Mouse (Mus musculus): ENCODE measurements around the gene Spata4. TPM values are rescaled to one million over a fixed set of nuclear protein-coding genes. Genes with fewer than 3 reads are reported as not detected.

The Spata4 gene
- polyA plus RNA-seq (2015; fragmentation: Nextera tagmentation; extraction: Ambion mirVana) = 0.22 and 0.23 TPM in 2 replicates

DNA sequence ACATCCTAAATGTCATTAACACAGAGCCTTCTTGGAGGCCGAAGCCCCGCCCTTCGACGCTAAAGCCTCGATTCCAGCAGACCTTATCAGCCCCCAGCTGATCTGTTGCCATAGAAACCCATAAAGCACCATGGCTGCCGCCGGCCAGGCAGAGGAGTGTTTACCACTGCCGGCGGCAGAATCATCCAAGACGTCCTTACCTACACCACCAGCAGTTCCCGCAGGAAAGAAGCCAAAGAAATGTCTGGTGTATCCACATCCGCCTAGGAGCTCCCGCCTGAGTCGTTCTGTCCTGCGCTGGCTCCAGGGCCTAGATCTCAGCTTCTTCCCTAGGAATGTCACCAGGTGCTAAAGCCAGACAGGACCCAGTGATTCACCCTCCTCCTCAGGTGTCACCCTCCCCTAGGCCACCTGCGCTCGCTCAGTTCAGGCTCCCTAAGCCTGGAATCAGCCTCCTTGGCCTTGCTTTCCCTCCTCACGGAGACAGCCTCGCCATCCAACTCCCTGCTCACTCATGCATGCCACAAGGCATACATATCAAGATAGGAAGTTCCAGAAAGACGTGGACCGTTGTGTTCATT is at the start of gene Spata4:
Spata4 (plus strand) TSS at position 111 of the 581 bp plus-strand sequence.
- H3K27ac ChIP-seq (replicated peaks) = peak within 1 kb of the TSS; percentile 21; the same call in 1 of the 2 replicates
- H3K36me3 ChIP-seq = no peaks in the 10 kb centered on the region
- H3K9ac ChIP-seq (replicated peaks) = peak within 1 kb of the TSS; percentile 33
- peak; percentile 89 for ATAC-seq (replicated peaks)
- H3K4me1 ChIP-seq = peaks cover 8% of the 10 kb centered on the region
- WGBS = 4% methylated on average over 21 of the region's 21 CpGs
- peak within 1 kb of the TSS; percentile 37 for H3K4me3 ChIP-seq
- H3K27me3 ChIP-seq = no peaks in the 10 kb centered on the region
- peak within 1 kb of the TSS; percentile 65 for H3K4me2 ChIP-seq (replicated peaks)
- no peaks in the 10 kb centered on the region for H3K9me3 ChIP-seq

- Histone ChIP-seq H3K36me3 (no peaks in the 10 kb centered on the region), H3K4me2 (replicated peaks) (no peak overlapping the region), H3K9ac (replicated peaks) (no peak overlapping the region), H3K4me1 (no peaks in the 10 kb centered on the region), H3K27ac (replicated peaks) (no peak overlapping the region), H3K9me3 (no peaks in the 10 kb centered on the region), H3K4me3 (no peak overlapping the region), H3K27me3 (no peaks in the 10 kb centered on the region)
- 86% methylated on average over 2 of the region's 2 CpGs for WGBS
- ATAC-seq (replicated peaks) = no peak
Observed at GRCm38 (mm10) chr8:54554921-54555320, 45.7 kb upstream of the Spata4 start.

DNA sequence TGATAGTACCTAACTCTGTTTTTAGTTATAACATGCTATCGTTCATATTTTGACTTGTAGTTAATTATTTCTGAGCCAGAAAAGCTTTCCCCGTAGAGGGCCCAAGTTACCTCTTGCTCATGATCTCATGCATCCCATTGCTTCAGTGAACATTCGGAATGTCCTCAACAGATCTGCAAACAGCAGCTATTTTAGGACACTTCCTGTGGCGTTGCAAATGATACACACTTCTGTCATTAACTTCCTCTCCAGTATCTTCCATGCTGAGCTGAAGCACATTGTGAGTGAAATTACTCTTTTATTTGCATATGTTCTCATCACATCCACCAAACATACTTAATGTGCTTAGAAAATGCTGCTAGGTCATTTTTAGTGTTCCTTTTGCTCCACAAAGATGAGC is 38.4 kb upstream of the Spata4 start:
- Histone ChIP-seq H3K4me3 (no peak overlapping the region), H3K27ac (replicated peaks) (no peak overlapping the region), H3K4me2 (replicated peaks) (no peak overlapping the region), H3K9me3 (no peaks in the 10 kb centered on the region), H3K4me1 (no peaks in the 10 kb centered on the region), H3K9ac (replicated peaks) (no peak overlapping the region), H3K36me3 (no peaks in the 10 kb centered on the region), H3K27me3 (no peaks in the 10 kb centered on the region)
- no peak for ATAC-seq (replicated peaks)
- WGBS = 84% methylated on average over 4 of the region's 4 CpGs

GRCm38 (mm10) chr8:54565181-54565580 is 35.4 kb upstream of the Spata4 start:
- ATAC-seq (replicated peaks) = no peak
- H3K4me2 ChIP-seq (replicated peaks) = no peak overlapping the region
- H3K4me3 ChIP-seq = no peak overlapping the region
- no peak overlapping the region for H3K9ac ChIP-seq (replicated peaks)
- no peaks in the 10 kb centered on the region for H3K36me3 ChIP-seq
- no peaks in the 10 kb centered on the region for H3K4me1 ChIP-seq
- no peaks in the 10 kb centered on the region for H3K27me3 ChIP-seq
- 81% methylated on average over 1 of the region's 1 CpGs for WGBS
- H3K9me3 ChIP-seq = no peaks in the 10 kb centered on the region
- no peak overlapping the region for H3K27ac ChIP-seq (replicated peaks)

GRCm38 (mm10) chr8:54565603-54566260 is 34.8 kb upstream of the Spata4 start:
- ATAC-seq (replicated peaks) = no peak
- Histone ChIP-seq H3K9me3 (no peaks in the 10 kb centered on the region), H3K9ac (replicated peaks) (no peak overlapping the region), H3K4me2 (replicated peaks) (no peak overlapping the region), H3K4me1 (no peaks in the 10 kb centered on the region), H3K27ac (replicated peaks) (no peak overlapping the region), H3K27me3 (no peaks in the 10 kb centered on the region), H3K4me3 (no peak overlapping the region), H3K36me3 (no peaks in the 10 kb centered on the region)
- 89% methylated on average over 7 of the region's 7 CpGs for WGBS

- Histone ChIP-seq H3K9me3 (no peaks in the 10 kb centered on the region), H3K27me3 (no peaks in the 10 kb centered on the region), H3K27ac (replicated peaks) (no peak overlapping the region), H3K4me3 (no peak overlapping the region), H3K36me3 (no peaks in the 10 kb centered on the region), H3K4me2 (replicated peaks) (no peak overlapping the region), H3K9ac (replicated peaks) (no peak overlapping the region), H3K4me1 (no peaks in the 10 kb centered on the region)
- WGBS = 41% methylated on average over 2 of the region's 2 CpGs
- no peak for ATAC-seq (replicated peaks)
Observed at GRCm38 (mm10) chr8:54567168-54567567, 33.4 kb upstream of the Spata4 start.

- no peaks in the 10 kb centered on the region for H3K27me3 ChIP-seq
- no peak overlapping the region for H3K27ac ChIP-seq (replicated peaks)
- no peak overlapping the region for H3K4me2 ChIP-seq (replicated peaks)
- H3K4me3 ChIP-seq = no peak overlapping the region
- H3K36me3 ChIP-seq = no peaks in the 10 kb centered on the region
- H3K4me1 ChIP-seq = no peaks in the 10 kb centered on the region
- H3K9me3 ChIP-seq = no peaks in the 10 kb centered on the region
- WGBS = 67% methylated on average over 15 of the region's 15 CpGs
- no peak for ATAC-seq (replicated peaks)
- no peak overlapping the region for H3K9ac ChIP-seq (replicated peaks)
Observed at GRCm38 (mm10) chr8:54570618-54571609, 29.7 kb upstream of the Spata4 start.

DNA sequence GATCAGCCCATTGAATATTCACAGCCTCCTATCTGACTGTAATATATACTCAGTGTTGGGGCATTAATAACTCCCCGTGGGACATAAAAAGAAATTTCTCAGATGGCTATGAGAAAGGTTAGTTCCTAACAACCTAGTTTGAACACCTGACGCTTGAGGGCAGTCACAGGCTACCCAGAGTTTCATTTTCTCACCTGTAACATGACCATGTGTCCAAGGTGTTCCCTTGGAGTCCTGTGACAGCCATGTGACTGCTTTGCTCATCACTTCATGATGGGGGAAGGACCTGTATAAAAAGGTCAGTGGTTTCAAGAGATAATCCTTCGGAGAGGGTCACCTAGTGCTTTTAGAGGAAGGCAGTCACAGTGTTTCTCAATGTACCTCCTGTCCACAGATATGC is 19.1 kb upstream of the Spata4 start:
- Histone ChIP-seq H3K27ac (replicated peaks) (no peak overlapping the region), H3K4me1 (no peaks in the 10 kb centered on the region), H3K4me2 (replicated peaks) (no peak overlapping the region), H3K9me3 (no peaks in the 10 kb centered on the region), H3K27me3 (no peaks in the 10 kb centered on the region), H3K4me3 (no peak overlapping the region), H3K36me3 (no peaks in the 10 kb centered on the region), H3K9ac (replicated peaks) (no peak overlapping the region)
- WGBS = 85% methylated on average over 3 of the region's 3 CpGs
- no peak for ATAC-seq (replicated peaks)

DNA sequence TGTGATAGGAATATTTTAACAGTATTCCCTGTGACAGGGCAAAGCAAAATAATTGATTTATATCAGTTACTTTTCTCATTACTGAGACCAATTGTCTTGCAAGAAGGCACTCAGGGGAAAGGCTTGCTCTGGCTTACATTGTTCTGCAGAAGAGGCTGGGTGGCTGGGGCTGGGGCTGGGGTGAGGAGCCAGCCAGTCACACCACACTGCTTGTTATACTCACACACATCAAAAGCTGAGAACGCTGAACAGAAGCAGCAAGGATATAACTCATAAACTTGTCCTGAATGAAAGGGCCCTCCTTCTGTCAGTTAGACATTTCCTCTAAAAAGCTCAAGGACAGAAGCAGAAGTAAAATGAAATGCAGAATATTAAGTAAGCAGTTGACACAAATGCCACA is 17.7 kb upstream of the Spata4 start:
- H3K36me3 ChIP-seq = no peaks in the 10 kb centered on the region
- no peak overlapping the region for H3K4me2 ChIP-seq (replicated peaks)
- no peak for ATAC-seq (replicated peaks)
- no peak overlapping the region for H3K4me3 ChIP-seq
- no peaks in the 10 kb centered on the region for H3K27me3 ChIP-seq
- H3K4me1 ChIP-seq = no peaks in the 10 kb centered on the region
- H3K9me3 ChIP-seq = no peaks in the 10 kb centered on the region
- no peak overlapping the region for H3K9ac ChIP-seq (replicated peaks)
- no peak overlapping the region for H3K27ac ChIP-seq (replicated peaks)
- WGBS = 38% methylated on average over 1 of the region's 1 CpGs

- H3K27me3 ChIP-seq = no peaks in the 10 kb centered on the region
- H3K27ac ChIP-seq (replicated peaks) = no peak overlapping the region
- no peaks in the 10 kb centered on the region for H3K36me3 ChIP-seq
- H3K4me1 ChIP-seq = 0 out of 2 replicates have a peak, but pooled peaks cover 6% of the 10 kb centered on the region
- H3K9ac ChIP-seq (replicated peaks) = no peak overlapping the region
- no peak overlapping the region for H3K4me3 ChIP-seq
- no peak for ATAC-seq (replicated peaks)
- 69% methylated on average over 5 of the region's 5 CpGs for WGBS
- H3K4me2 ChIP-seq (replicated peaks) = no peak overlapping the region
- H3K9me3 ChIP-seq = no peaks in the 10 kb centered on the region
Observed at GRCm38 (mm10) chr8:54594634-54595033, 5.9 kb upstream of the Spata4 start.

- no peak overlapping the region for H3K9ac ChIP-seq (replicated peaks)
- H3K36me3 ChIP-seq = no peaks in the 10 kb centered on the region
- no peak; the same call in 1 of the 2 replicates for ATAC-seq (replicated peaks)
- peaks cover 14% of the 10 kb centered on the region for H3K4me1 ChIP-seq
- no peak overlapping the region for H3K27ac ChIP-seq (replicated peaks)
- no peak overlapping the region for H3K4me2 ChIP-seq (replicated peaks)
- no peak overlapping the region for H3K4me3 ChIP-seq
- no peaks in the 10 kb centered on the region for H3K9me3 ChIP-seq
- no peaks in the 10 kb centered on the region for H3K27me3 ChIP-seq
- 42% methylated on average over 2 of the region's 2 CpGs for WGBS
Observed at GRCm38 (mm10) chr8:54596051-54596450, 4.5 kb upstream of the Spata4 start.

- Histone ChIP-seq H3K36me3 (no peaks in the 10 kb centered on the region), H3K4me3 (no peak overlapping the region), H3K27me3 (no peaks in the 10 kb centered on the region), H3K9ac (replicated peaks) (no peak overlapping the region), H3K4me2 (replicated peaks) (no peak overlapping the region), H3K4me1 (peaks cover 15% of the 10 kb centered on the region), H3K9me3 (no peaks in the 10 kb centered on the region), H3K27ac (replicated peaks) (no peak overlapping the region)
- 58% methylated on average over 2 of the region's 2 CpGs for WGBS
- no peak for ATAC-seq (replicated peaks)
Observed at GRCm38 (mm10) chr8:54596940-54597339, 3.6 kb upstream of the Spata4 start.
